Mouse (Mus musculus) neural tube, embryonic 14.5 days (tissue): ENCODE measurements around the gene Tmem132b. TPM values are rescaled to one million over a fixed set of nuclear protein-coding genes. Genes with fewer than 3 reads are reported as not detected.

Source experiments
- ATAC-seq: fragments of 200-750 bp; cut with Nextera tagmentation; 2 replicates; pipeline ENCODE4 v1.8.0; 2017; ENCODE audit warnings: low read depth, mild to moderate bottlenecking, moderate TSS enrichment, moderate library complexity
- H3K27ac ChIP-seq: fragments of 300-500 bp; sonication (generic); 2 replicates; pipeline ENCODE4 v1.5.1; 2014; ENCODE audit warnings: low read depth, mild to moderate bottlenecking, control low read depth, low read length, moderate library complexity, mixed read lengths
- H3K27me3 ChIP-seq: fragments of 300-500 bp; sonication (generic); 2 replicates; pipeline ENCODE4 v1.6.1; 2014; ENCODE audit warnings: low read length; ENCODE audit not compliant: control insufficient read depth, insufficient read depth
- H3K36me3 ChIP-seq: fragments of 300-500 bp; sonication (generic); 2 replicates; pipeline ENCODE4 v1.6.1; 2014; ENCODE audit warnings: low read length, mixed read lengths; ENCODE audit not compliant: control insufficient read depth, insufficient read depth
- H3K4me1 ChIP-seq: fragments of 300-500 bp; sonication (generic); 2 replicates; pipeline ENCODE4 v1.6.1; 2014; ENCODE audit warnings: low read length; ENCODE audit not compliant: control insufficient read depth, insufficient read depth
- H3K4me2 ChIP-seq: fragments of 300-500 bp; sonication (generic); 2 replicates; pipeline ENCODE4 v1.6.1; 2014; ENCODE audit warnings: mild to moderate bottlenecking, low read depth, low read length, control low read depth
- H3K4me3 ChIP-seq: fragments of 300-500 bp; sonication (generic); 2 replicates; pipeline ENCODE4 v1.5.1; 2014; ENCODE audit warnings: low read depth, low read length, control low read depth, mixed read lengths
- H3K9ac ChIP-seq: fragments of 300-500 bp; sonication (generic); replicated peaks from 2 replicates; pipeline ENCODE4 v1.6.1; 2014; ENCODE audit warnings: low read depth, mild to moderate bottlenecking, control low read depth, low read length, mixed read lengths
- H3K9me3 ChIP-seq: fragments of 300-500 bp; sonication (generic); 2 replicates; pipeline ENCODE4 v1.6.1; 2016; ENCODE audit warnings: low read length; ENCODE audit not compliant: control insufficient read depth
- WGBS: fragments of 180-500 bp; shearing (Covaris S2); extraction: QIAGEN DNeasy Blood & Tissue Kit; methylation state at CpG from one replicate; pipeline ENCODE4 v1.1.7; 2014; 5-methylcytosine and 5-hydroxymethylcytosine counted together
- polyA plus RNA-seq: library from polyadenylated mRNA; unstranded; fragments of >200 nt; fragmentation: Nextera tagmentation; extraction: Ambion mirVana; gene quantifications from 2 replicates; pipeline ENCODE4 v1.2.1, GENCODE M21; 2014

Gene Tmem132b
- polyA plus RNA-seq, 1 experiment from 2014 or later: 5.5 TPM

DNA sequence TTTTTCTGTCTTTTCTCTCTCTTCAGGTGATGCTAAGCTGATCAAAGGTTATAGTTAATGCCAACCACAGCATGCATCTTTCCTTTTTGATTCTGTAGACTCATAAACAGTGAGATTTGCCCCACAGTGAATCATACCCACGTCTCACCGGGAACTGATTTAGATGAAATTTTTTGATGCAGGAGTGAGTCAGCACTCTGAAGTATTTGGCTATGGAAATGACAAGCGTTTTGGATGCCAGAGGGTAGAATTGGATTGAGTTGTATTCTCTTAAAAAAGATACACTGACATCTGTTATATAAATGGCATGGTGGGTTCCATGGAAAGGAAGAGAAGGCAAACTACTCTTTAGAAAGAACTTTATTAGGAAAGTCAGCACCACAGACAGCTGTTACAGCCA is 297.8 kb downstream of the Tmem132b start:
- H3K27ac ChIP-seq: no peak overlapping the region
- no peak overlapping the region for H3K4me3 ChIP-seq
- H3K36me3 ChIP-seq: no peaks in the 10 kb centered on the region
- H3K9ac ChIP-seq: no peak overlapping the region
- no peak for ATAC-seq
- H3K27me3 ChIP-seq: no peaks in the 10 kb centered on the region
- no peak overlapping the region for H3K4me2 ChIP-seq
- WGBS: 82% methylated on average over 3 of the region's 3 CpGs
- H3K9me3 ChIP-seq: no peaks in the 10 kb centered on the region
- no peaks in the 10 kb centered on the region for H3K4me1 ChIP-seq

DNA sequence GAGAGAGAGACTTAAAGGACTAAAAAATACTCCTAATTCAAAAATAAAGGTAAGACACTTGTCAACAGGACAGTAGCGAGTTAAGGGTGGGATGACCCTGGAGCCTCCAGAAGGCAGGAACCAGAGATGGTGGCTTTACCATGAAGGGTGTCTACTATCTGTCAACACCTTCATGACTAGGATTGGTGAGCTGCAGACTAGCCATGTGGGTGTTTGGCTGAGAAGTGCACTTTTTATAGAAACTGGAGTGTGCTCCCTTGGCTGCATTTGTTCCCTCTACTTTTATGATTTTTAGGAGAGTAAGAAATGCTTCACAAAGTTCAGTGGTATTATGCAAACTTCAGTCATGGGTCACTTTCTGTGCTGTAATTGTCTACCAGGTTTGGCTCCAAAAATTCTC is 304.3 kb downstream of the Tmem132b start:
- H3K4me2 ChIP-seq: no peak overlapping the region
- 83% methylated on average over 1 of the region's 1 CpGs for WGBS
- no peak overlapping the region for H3K9ac ChIP-seq
- no peaks in the 10 kb centered on the region for H3K4me1 ChIP-seq
- no peaks in the 10 kb centered on the region for H3K36me3 ChIP-seq
- ATAC-seq: no peak
- H3K27me3 ChIP-seq: no peaks in the 10 kb centered on the region
- no peak overlapping the region for H3K27ac ChIP-seq
- H3K9me3 ChIP-seq: no peaks in the 10 kb centered on the region
- H3K4me3 ChIP-seq: no peak overlapping the region

DNA sequence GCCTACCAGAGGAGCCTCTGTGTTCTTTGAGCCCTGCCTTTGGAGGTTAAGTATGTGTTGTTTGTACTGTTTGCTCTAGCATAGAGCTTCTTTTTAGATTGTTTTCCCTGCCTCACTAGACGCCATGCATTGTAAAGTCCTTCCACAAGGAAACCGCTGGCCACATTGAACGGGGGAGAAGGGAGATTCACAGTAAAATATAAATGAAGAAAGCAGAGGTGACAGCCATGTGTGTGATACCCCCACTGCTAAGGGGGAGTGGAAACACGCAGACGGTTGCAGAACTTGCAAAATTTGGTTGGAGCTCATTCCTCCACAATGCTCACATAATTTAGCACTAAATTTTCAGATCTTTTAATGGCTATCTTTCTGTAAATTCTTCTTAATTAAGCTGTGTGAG is 305.2 kb downstream of the Tmem132b start:
- Histone ChIP-seq H3K36me3 (no peaks in the 10 kb centered on the region), H3K4me1 (no peaks in the 10 kb centered on the region), H3K27me3 (no peaks in the 10 kb centered on the region), H3K4me2 (no peak overlapping the region), H3K4me3 (no peak overlapping the region), H3K27ac (no peak overlapping the region), H3K9ac (no peak overlapping the region), H3K9me3 (no peaks in the 10 kb centered on the region)
- WGBS: 84% methylated on average over 5 of the region's 5 CpGs
- ATAC-seq: no peak

Other genes starting within 250 kb of the Tmem132b start
- gene Scarb1, start 190.7 kb upstream of the Tmem132b start, polyA plus RNA-seq: 33.7 and 36.9 TPM in 2 replicates
- 0.28 and 0.50 TPM in 2 replicates for gene Gm10382, start 142.5 kb upstream of the Tmem132b start, polyA plus RNA-seq
- 1,368 and 1,388 TPM in 2 replicates for gene Ubc, start 141.6 kb upstream of the Tmem132b start, polyA plus RNA-seq
- 8.5 and 8.6 TPM in 2 replicates for gene Dhx37, start 97.7 kb upstream of the Tmem132b start, polyA plus RNA-seq
- 34.5 and 40.5 TPM in 2 replicates for gene Bri3bp, start 90.2 kb upstream of the Tmem132b start, polyA plus RNA-seq
- gene Aacs, start 56.0 kb upstream of the Tmem132b start, polyA plus RNA-seq: 78.9 and 79.8 TPM in 2 replicates